Mouse (Mus musculus) intestine, postnatal 0 days (tissue): ENCODE results near the gene Atxn7l3b. TPM values are rescaled to one million over a fixed set of nuclear protein-coding genes. Genes with fewer than 3 reads are reported as not detected.

Experiments used
- ATAC-seq: fragments of 200-750 bp; cut with Nextera tagmentation; 2 replicates; pipeline ENCODE4 v1.8.0; 2017; ENCODE audit warnings: mild to moderate bottlenecking, moderate TSS enrichment, moderate library complexity
- H3K27ac ChIP-seq: fragments of 300-500 bp; sonication (generic); 2 replicates; pipeline ENCODE4 v1.5.1; 2014; ENCODE audit warnings: mild to moderate bottlenecking, low read depth, low read length, moderate library complexity
- H3K27me3 ChIP-seq: fragments of 300-500 bp; sonication (generic); replicated peaks from 2 replicates; pipeline ENCODE4 v1.6.1; 2014; ENCODE audit warnings: low read length, mixed read lengths; ENCODE audit not compliant: control insufficient read depth, insufficient read depth
- H3K36me3 ChIP-seq: fragments of 300-500 bp; sonication (generic); 2 replicates; pipeline ENCODE4 v1.6.1; 2014; ENCODE audit warnings: mild to moderate bottlenecking, moderate library complexity; ENCODE audit not compliant: control insufficient read depth, insufficient read depth
- H3K4me1 ChIP-seq: fragments of 300-500 bp; sonication (generic); replicated peaks from 2 replicates; pipeline ENCODE4 v1.6.1; 2014; ENCODE audit warnings: antibody characterized with exemption, low read length, mixed read lengths; ENCODE audit not compliant: control insufficient read depth, insufficient read depth
- H3K4me2 ChIP-seq: fragments of 300-500 bp; sonication (generic); replicated peaks from 2 replicates; pipeline ENCODE4 v1.6.1; 2014; ENCODE audit warnings: low read depth, mild to moderate bottlenecking, moderate library complexity
- H3K4me3 ChIP-seq: fragments of 300-500 bp; sonication (generic); 2 replicates; pipeline ENCODE4 v1.5.1; 2014; ENCODE audit warnings: low read depth, low read length
- H3K9ac ChIP-seq: fragments of 300-500 bp; sonication (generic); 2 replicates; pipeline ENCODE4 v1.6.1; 2014; ENCODE audit warnings: mild to moderate bottlenecking, low read depth, low read length
- H3K9me3 ChIP-seq: fragments of 300-500 bp; sonication (generic); 2 replicates; pipeline ENCODE4 v1.6.1; 2016; ENCODE audit warnings: mixed run types; ENCODE audit not compliant: control insufficient read depth
- CTCF ChIP-seq: sonication (generic); IDR thresholded peaks from 2 replicates; pipeline ENCODE4 v1.5.1; 2016; ENCODE audit warnings: low read depth, mild to moderate bottlenecking, control low read depth, antibody characterized with exemption, moderate library complexity
- WGBS: fragments of 180-500 bp; shearing (Covaris S2); extraction: QIAGEN DNeasy Blood & Tissue Kit; methylation state at CpG from one replicate; pipeline ENCODE4 v1.1.7; 2014; 5-methylcytosine and 5-hydroxymethylcytosine counted together
- polyA plus RNA-seq: library from polyadenylated mRNA; unstranded; fragments of >200 nt; fragmentation: Nextera tagmentation; extraction: Ambion mirVana; gene quantifications from 2 replicates; pipeline ENCODE4 v1.2.1, GENCODE M21; 2015

Gene Atxn7l3b
- polyA plus RNA-seq, 1 experiment from 2014 or later, result 142 TPM

GRCm38 (mm10) chr10:112954140-112954539 lies 25.3 kb upstream of the Atxn7l3b start:
- Histone ChIP-seq H3K4me2 (no peak overlapping the region), H3K27me3 (no peaks in the 10 kb centered on the region), H3K9me3 (no peaks in the 10 kb centered on the region), H3K27ac (no peak overlapping the region), H3K4me1 (no peaks in the 10 kb centered on the region), H3K4me3 (no peak overlapping the region), H3K9ac (no peak overlapping the region), H3K36me3 (no peaks in the 10 kb centered on the region)
- TF ChIP-seq CTCF, result no peak
- ATAC-seq, result no peak
- WGBS, result 57% methylated on average over 2 of the region's 2 CpGs

GRCm38 (mm10) chr10:112948453-112948852 lies 19.7 kb upstream of the Atxn7l3b start:
- no peak for ATAC-seq
- no peak overlapping the region for H3K4me3 ChIP-seq
- no peak for TF ChIP-seq CTCF
- no peak overlapping the region for H3K4me2 ChIP-seq
- H3K27me3 ChIP-seq, result no peaks in the 10 kb centered on the region
- H3K9ac ChIP-seq, result no peak overlapping the region
- H3K27ac ChIP-seq, result no peak overlapping the region
- 85% methylated on average over 3 of the region's 3 CpGs for WGBS
- no peaks in the 10 kb centered on the region for H3K36me3 ChIP-seq
- H3K4me1 ChIP-seq, result no peaks in the 10 kb centered on the region
- no peaks in the 10 kb centered on the region for H3K9me3 ChIP-seq

GRCm38 (mm10) chr10:112929222-112929615 lies 418 bp upstream of the Atxn7l3b start:
- 25% methylated on average over 9 of the region's 9 CpGs for WGBS

GRCm38 (mm10) chr10:112926961-112927360 lies 1.8 kb downstream of the Atxn7l3b start:
- Histone ChIP-seq H3K9me3 (no peaks in the 10 kb centered on the region), H3K27me3 (no peaks in the 10 kb centered on the region), H3K27ac (no peak overlapping the region), H3K36me3 (peaks cover 9% of the 10 kb centered on the region; the same call in 1 of the 2 replicates), H3K4me1 (peaks cover 5% of the 10 kb centered on the region; the same call in 1 of the 2 replicates), H3K4me2 (peak overlapping the region; percentile 78), H3K9ac (no peak overlapping the region), H3K4me3 (no peak overlapping the region)
- no peak for TF ChIP-seq CTCF
- ATAC-seq, result no peak

More at GRCm38 (mm10) chr10:112929222-112929615, 418 bp upstream of the Atxn7l3b start:
- Histone ChIP-seq H3K36me3 (peaks cover 9% of the 10 kb centered on the region; the same call in 1 of the 2 replicates), H3K27me3 (no peaks in the 10 kb centered on the region), H3K9ac (peak overlapping the region; percentile 96), H3K4me1 (peaks cover 5% of the 10 kb centered on the region; the same call in 1 of the 2 replicates), H3K27ac (peak overlapping the region; percentile 95), H3K4me2 (peak overlapping the region; percentile 78), H3K9me3 (no peaks in the 10 kb centered on the region), H3K4me3 (peak overlapping the region; percentile 86)
- TF ChIP-seq CTCF, result no peak
- no peak for ATAC-seq

GRCm38 (mm10) chr10:112926271-112926670 lies 2.5 kb downstream of the Atxn7l3b start:
- no peak for TF ChIP-seq CTCF
- Histone ChIP-seq H3K9ac (no peak overlapping the region), H3K4me1 (peaks cover 5% of the 10 kb centered on the region; the same call in 1 of the 2 replicates), H3K27me3 (no peaks in the 10 kb centered on the region), H3K27ac (no peak overlapping the region), H3K4me3 (no peak overlapping the region), H3K36me3 (peaks cover 9% of the 10 kb centered on the region; the same call in 1 of the 2 replicates), H3K4me2 (peak overlapping the region; percentile 35), H3K9me3 (no peaks in the 10 kb centered on the region)
- WGBS, result 81% methylated on average over 2 of the region's 2 CpGs
- no peak for ATAC-seq

- ATAC-seq, result no peak
- WGBS, result 43% methylated on average over 5 of the region's 5 CpGs
- no peak overlapping the region for H3K4me2 ChIP-seq
Observed at GRCm38 (mm10) chr10:112916575-112917190, 12.1 kb downstream of the Atxn7l3b start.

More at GRCm38 (mm10) chr10:112916575-112917190, 12.1 kb downstream of the Atxn7l3b start:
- no peaks in the 10 kb centered on the region for H3K4me1 ChIP-seq
- no peak overlapping the region for H3K4me3 ChIP-seq
- H3K27me3 ChIP-seq, result no peaks in the 10 kb centered on the region
- no peaks in the 10 kb centered on the region for H3K9me3 ChIP-seq
- H3K27ac ChIP-seq, result no peak overlapping the region
- no peak overlapping the region for H3K9ac ChIP-seq
- no peaks in the 10 kb centered on the region for H3K36me3 ChIP-seq
- no peak for TF ChIP-seq CTCF
